Mouse (Mus musculus) gastrocnemius, adult 8-10 months (tissue): ENCODE results near the gene Adh6b. TPM values are rescaled to one million over a fixed set of nuclear protein-coding genes. Genes with fewer than 3 reads are reported as not detected.
"Not testable (repeated sequence)": the region's sequence is repeated elsewhere in the genome, so short reads cannot be mapped to it uniquely, and the experiment has no call there.

Source experiments
- DNase-seq, 2 experiments: peaks; one replicate each; pipeline ENCODE4 v3.0.0; 2022; ENCODE audit warnings: low spot score in 2 of 2
- total RNA-seq, 4 experiments: library from RNA; stranded (reverse); gene quantifications; 2 replicates each; pipeline ENCODE4 v1.2.4; 2022

The Adh6b gene
- total RNA-seq, 4 experiments from 2014 or later = 0.16 TPM; not detected in 3

DNA sequence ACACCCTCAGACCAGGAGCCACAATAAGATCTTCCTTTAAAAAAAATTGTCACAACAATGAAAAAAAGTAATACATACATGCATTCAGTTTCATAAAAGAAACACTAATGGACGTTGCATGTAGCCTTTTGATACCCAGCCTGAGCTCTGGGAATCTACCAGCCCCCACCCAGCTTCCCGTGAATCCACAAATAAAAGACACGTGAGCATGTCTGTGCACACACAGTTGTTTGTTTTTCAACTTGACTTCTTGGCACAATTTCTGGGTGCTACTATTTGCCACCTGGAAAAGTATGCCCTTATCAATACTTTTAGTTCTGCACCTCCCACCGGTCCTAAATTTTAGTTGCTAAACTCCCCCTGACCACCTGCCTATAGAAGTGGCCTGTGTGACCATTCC, 19.1 kb downstream of the Adh6b start:
- DNase-seq = no peak

DNA sequence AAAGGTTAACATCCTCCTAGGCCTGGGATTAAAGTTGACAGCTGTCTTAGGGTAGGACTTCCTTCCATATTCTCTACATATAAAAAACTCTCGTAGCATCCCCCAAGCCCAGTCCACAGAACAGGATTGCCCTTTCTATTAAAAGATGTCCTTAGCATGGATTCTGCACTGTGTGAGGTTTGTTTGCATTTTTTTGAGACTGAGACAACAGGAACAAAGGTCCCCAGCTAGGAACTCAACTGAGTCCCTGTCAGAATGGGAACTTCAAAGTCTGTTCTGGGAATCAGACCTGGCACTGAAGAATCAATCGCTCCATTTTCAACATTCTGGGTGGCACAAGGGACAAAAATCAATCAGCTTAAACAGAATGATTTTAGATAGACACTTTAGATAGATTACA, 21.3 kb downstream of the Adh6b start:
- no peak for DNase-seq

DNA sequence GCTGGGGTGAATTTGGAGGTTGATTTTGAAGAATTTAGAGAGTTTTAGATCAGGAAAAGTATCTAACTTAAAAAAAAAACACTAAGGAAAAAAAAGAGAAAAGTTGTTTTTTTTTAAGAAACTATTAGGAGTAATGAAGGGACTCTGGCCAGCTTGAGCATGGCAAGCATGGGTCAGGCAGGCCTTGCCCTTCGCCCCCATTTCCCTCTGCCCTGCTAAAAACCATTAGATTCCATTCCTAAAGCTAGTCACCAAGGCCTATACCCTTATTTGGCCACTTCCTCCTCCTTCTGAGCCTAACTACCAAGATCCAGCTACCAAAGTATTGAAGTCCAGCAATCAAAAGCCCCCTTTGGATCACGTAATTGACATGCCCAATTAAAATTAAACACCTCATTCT, 24.6 kb downstream of the Adh6b start:
- no peak for DNase-seq

DNA sequence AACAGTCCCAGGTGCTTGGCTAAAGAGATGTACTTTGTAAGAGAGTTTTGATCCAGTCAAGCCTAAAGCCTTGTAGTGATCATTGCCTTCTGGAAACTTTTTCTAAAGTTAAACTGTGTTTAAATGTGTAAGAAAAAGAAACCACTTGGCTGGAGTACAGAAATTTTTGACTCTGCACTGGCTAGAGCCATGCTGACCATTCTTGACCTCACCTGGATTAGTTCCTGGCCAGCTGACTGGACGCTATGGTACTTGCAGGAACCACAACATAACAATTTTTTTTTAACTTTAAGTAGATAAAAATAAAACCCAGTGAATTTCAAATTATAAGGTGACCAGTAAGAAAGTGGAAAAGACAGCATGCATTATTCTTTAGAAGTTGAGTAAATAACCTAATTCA, 28.0 kb downstream of the Adh6b start:
- DNase-seq = no peak

DNA sequence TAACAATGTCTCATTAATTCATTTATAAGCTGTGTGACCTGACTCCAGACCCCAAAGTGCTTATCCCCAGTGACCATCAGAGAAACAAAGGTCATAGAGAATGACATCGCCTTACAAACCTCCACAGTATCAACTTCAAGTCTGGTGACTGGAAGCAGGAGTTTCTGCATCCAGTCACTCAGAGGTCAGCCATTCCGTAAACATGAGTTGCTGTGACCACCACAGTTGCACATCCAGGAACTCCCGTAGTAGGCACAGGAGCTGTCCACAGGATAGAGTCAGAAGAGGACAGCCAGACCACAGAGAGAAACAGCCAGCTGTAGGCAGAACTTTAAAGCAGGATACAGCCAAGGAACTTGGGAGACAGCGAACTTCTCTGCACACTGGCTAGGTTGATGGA, 28.7 kb downstream of the Adh6b start:
- DNase-seq = not testable (repeated sequence)

DNA sequence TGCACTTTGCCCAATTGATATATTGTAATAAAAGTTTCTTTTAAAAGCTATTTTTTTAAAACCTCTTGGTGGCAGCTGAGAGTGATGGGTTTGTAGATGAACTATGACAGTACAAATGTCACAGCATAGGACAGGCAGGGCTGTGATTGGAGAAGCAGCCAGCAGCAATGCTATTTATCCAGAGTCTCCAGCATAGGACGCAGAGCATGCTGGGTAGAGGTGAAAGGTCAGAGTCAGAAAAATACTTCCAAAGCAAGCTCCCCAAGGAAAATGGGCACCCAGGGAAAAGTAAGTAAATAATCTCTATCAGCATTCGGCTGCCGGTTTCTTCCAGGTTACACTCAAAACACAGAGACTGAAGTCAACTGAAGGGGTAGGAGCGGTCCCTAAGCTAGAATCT, 32.3 kb downstream of the Adh6b start:
- DNase-seq = no peak

DNA sequence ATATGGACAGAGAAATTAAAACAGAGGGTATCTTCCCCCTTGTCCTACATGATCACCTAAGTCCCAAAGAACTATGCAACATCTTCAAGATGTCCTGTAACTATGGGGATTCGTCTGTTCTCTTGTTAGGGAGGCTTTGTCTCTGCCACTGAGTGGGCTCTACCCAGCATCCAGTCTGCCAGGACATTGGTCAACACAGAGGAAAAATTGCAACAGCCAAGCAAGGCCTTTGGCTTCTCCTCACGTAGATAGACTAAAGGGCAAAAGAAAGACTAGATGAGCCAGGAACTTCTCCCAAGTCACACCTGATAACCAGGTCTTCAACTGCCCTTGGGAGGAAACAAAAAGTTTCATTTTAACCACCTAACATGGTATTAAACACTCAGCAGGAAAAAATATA, 33.6 kb downstream of the Adh6b start:
- DNase-seq = no peak

DNA sequence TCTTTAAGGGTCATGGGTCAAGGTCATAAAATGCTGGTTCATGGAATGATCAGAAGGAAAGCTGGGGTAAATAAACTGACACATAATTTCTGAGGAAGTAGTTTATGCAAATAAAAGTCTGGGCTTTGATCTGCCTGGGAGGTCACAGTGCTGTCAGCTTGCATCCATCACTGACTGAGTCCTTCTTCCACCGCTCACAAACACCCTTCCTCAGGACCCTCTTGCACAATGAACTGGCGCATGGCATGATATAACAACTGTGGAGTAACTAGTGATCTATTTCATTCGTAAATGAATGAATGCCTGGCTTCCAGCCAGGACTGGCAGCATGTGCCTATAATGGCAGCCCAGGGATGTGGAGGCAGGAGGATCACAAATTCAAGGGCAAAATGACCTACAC, 39.6 kb downstream of the Adh6b start:
- no peak for DNase-seq

DNA sequence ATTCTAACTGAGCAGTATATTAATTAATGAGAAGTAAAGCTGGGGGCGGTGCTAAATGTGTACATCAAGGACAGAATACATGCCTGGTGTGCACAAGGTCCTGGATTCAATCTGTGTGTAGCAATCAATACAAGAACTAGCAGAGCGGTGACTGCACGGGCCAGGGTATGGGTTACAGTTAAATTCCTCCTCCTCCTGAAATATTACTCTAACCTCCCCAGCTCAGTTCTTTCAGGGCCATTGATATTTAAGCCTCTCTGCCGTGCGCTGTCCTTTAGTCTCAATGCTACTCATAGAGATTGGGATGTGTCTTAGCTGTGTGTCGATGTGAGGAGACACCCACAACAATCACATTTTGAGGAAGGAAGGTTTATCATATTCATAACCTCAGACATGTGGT, 45.6 kb downstream of the Adh6b start:
- DNase-seq = no peak

DNA sequence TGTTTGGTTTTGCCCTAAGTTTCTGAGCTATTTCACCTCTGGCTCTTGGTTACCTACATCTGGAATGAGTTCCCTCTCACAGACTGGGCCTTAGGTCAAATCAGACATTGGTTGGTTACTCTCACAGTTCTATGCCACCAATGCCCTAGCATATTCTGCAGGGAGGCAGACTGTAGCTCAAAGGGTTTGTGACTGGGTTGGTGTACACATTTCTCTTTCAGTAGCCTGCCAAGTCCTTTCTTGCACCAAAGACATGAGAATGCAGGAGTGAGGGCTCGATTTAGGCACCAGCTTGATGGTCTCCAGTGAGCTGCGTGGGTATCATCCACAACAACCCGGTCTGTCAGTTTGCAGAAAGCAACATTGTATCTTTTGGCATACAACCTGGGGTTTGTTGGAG, 63.3 kb downstream of the Adh6b start:
- no peak for DNase-seq

DNA sequence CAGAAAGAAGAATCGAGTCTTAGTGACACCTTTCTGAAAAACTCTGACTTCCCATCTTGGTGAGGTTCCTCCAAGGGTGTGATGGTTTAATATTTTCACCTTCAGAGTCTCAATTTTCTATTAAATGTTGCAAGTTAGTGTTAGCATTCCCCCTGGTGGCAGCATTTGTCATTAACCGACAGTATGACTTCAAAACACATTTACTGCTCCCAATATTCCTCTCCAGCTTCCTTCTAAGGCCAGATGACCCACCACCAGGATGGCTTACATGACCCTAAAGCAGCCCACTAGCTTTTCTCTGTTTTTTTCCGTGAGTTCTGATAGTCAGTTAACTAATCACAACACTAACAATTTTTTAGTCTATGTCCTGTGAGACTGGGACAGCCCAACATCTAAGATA, 63.8 kb downstream of the Adh6b start:
- DNase-seq = peak; percentile 8 to 9

DNA sequence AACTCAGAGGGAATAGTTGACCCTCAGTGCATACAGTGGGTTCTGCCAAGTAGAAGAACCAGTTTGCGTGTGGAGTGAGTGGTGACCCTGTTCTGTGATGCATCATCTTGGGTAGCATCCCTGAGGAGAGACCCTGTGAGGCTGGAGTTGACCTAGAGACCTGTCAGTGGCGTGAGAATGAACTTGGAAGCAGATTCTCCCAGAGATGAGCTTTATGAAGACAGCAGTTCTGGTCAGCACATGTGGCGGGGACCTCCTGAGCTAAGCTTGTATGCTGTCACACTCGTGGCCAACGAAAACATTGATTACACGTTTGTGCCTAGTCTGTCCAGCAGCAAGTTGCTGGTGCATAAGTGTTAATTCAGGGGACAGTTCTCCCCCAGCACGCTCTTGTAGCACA, 64.3 kb downstream of the Adh6b start:
- DNase-seq = no peak

DNA sequence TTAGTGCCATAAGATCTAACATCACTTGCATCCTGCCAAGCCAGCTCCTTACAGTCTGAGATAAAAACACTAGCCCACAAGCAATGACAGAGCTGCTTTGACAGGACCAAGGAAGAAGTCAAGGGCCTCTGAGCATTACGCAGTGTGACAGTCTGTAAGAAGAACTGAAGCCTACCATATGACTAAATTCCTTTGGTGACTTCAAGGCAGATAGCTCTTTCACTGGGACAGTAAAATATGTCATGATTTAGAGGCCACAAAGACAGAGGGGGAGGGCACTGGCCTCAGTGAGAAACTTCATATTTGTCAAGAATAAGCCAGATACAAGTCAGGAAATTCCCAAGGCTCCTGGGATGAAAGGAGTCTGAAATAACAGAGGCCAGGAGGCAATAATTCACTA, 66.3 kb downstream of the Adh6b start:
- no peak for DNase-seq

Other genes starting within 250 kb of the Adh6b start
- 1 to 10 TPM in 3 of 4 experiments, under 1 TPM in 1; 0.80 to 2.5 (median 2.1) TPM for gene Trmt10a, start 198.3 kb upstream of the Adh6b start, total RNA-seq
- 1 to 10 TPM; 1.3 to 2.5 (median 1.5) TPM for gene Mttp, start 196.8 kb upstream of the Adh6b start, total RNA-seq
- gene 4930579F01Rik, start 147.9 kb upstream of the Adh6b start, total RNA-seq = not detected
- under 1 TPM; 0.12 to 0.88 (median 0.37) TPM for gene Adh7, start 124.0 kb upstream of the Adh6b start, total RNA-seq
- gene Adh1, start 80.8 kb upstream of the Adh6b start, total RNA-seq = 10 to 100 TPM; 14.7 to 36.9 (median 23.9) TPM
- gene Adh6a, start 28.5 kb upstream of the Adh6b start, total RNA-seq = not detected
- gene Adh4, start 73.7 kb downstream of the Adh6b start, total RNA-seq = not detected
- gene Adh5, start 101.3 kb downstream of the Adh6b start, total RNA-seq = 10 to 100 TPM; 61.0 to 64.1 (median 61.7) TPM
- gene Metap1, start 147.7 kb downstream of the Adh6b start, total RNA-seq = 10 to 100 TPM; 51.4 to 54.0 (median 53.7) TPM
- gene Eif4e, start 184.4 kb downstream of the Adh6b start, total RNA-seq = 100 to 1,000 TPM; 109 to 133 (median 125) TPM